Mouse (Mus musculus): ENCODE results near the gene Cdkl3. TPM values are rescaled to one million over a fixed set of nuclear protein-coding genes. Genes with fewer than 3 reads are reported as not detected.

Gene Cdkl3
- polyA plus RNA-seq, 1 experiment from 2014 or later, result 15.9 TPM

DNA sequence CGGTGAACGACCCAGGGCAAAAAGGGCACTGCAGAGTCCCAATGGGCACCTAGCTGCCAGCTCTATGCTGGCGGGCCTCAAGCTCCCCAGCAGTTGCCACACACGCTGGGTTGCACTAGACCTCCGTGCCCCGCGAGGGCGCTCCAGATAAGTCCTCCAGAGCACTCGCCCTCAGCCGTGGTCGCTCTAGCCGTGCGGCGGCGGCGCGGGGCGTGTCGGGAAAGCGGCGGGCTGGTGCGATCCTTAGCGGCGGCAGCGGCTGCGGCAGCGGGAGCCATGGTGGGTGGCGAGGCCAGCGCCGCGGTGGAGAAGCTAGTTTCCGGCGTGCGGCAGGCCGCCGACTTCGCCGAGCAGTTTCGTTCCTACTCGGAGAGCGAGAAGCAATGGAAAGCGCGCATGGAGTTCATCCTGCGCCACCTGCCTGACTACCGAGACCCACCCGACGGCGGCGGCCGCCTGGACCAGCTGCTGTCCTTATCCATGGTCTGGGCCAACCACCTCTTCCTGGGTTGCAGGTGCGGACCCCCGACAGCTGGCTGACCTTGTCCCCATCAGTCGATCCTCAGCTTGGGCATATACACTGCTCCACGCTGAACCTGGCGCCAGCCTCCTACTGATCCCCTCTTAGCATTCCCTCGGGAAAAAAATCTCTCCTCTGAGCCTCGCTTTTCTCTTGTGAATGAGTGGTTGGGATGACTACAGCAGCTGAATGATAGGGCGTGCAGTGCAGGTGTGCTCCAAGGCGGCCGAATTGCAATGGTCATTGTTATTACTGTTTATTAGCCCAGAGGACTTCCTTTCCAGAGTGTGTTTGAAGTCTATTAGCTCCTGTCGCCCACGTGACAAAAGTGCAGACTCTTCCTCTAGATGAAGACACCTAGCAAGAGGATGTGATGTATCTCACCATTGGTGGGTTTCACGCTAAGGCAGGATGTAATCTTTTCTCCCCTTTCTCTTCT lies 36.3 kb upstream of the Cdkl3 start, which contains the start of gene Cdkn2aipnl:
Gene Cdkn2aipnl, plus strand, starts transcription at position 219 of the 959 bp plus-strand sequence.
- Histone ChIP-seq H3K27me3 (ENCODE audit: control insufficient read depth, insufficient read depth, low read length) (no peaks in the 10 kb centered on the region), H3K4me2 (replicated peaks; ENCODE audit: low read depth, low read length) (peak within 1 kb of the TSS; percentile 89), H3K4me3 (ENCODE audit: low read depth, low read length) (peak within 1 kb of the TSS; percentile 74), H3K36me3 (ENCODE audit: control insufficient read depth, insufficient read depth, low read length) (peaks cover 6% of the 10 kb centered on the region; the same call in 1 of the 2 replicates), H3K27ac (ENCODE audit: low read depth, low read length) (peak within 1 kb of the TSS; percentile 53; the same call in 1 of the 2 replicates), H3K9ac (ENCODE audit: low read depth, low read length) (peak within 1 kb of the TSS; percentile 87), H3K4me1 (replicated peaks; ENCODE audit: control insufficient read depth, insufficient read depth, low read length) (no peaks in the 10 kb centered on the region), H3K9me3 (ENCODE audit: control insufficient read depth, low read length) (no peaks in the 10 kb centered on the region)
- 3% methylated on average over 62 of the region's 63 CpGs for WGBS
- ATAC-seq (ENCODE audit: low FRiP score), result peak; percentile 90
- peak; percentile 99 for DNase-seq (ENCODE audit: low spot score)

DNA sequence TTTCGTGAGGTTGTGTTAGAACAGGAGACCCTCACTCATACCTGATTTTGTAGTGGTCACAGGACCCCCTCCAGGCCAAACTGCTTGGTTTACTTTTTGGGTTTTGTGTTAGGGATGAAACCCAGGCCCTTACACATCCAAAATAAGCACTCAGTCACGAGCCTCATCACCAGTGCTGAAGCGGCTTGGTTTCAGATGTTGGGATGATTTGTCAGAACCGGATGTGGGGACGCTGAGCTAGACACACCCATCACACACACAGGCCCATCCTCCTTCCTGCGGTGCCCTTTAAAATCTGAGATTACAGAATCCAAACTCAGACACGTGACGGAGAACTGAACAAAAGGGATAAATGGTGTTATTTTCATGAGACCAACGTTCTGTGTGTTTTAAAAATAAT lies 35.1 kb upstream of the Cdkl3 start:
- Histone ChIP-seq H3K4me3 (ENCODE audit: low read depth, low read length) (no peak overlapping the region), H3K4me1 (replicated peaks; ENCODE audit: control insufficient read depth, insufficient read depth, low read length) (no peaks in the 10 kb centered on the region)
- 94% methylated on average over 9 of the region's 9 CpGs for WGBS

DNA sequence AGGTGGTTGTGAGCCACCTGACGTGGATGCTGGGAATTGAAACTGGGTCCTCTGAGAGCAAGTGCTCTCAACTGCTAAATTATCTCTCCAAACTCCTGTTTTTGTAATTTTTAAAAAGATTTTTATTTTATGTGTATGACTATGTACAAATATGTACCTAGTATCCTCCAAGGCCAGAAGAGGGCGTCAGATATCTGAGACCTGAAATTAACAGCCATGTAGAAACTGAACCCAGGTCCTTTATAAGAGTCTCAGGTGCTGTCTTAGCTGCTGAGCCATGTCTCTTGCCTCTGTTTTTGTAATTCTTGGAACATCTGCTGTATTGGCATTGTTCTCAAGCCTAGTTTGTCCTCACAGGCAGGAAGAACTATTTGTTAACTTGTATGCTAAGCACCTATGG lies 34.5 kb upstream of the Cdkl3 start:
- ATAC-seq (ENCODE audit: low FRiP score), result no peak
- no peak overlapping the region for H3K27ac ChIP-seq (ENCODE audit: low read depth, low read length)
- WGBS, result 90% methylated on average over 2 of the region's 2 CpGs
- no peak overlapping the region for H3K4me3 ChIP-seq (ENCODE audit: low read depth, low read length)
- H3K4me2 ChIP-seq (replicated peaks; ENCODE audit: low read depth, low read length), result no peak overlapping the region
- no peak overlapping the region for H3K9ac ChIP-seq (ENCODE audit: low read depth, low read length)
- no peaks in the 10 kb centered on the region for H3K4me1 ChIP-seq (replicated peaks; ENCODE audit: control insufficient read depth, insufficient read depth, low read length)
- DNase-seq (ENCODE audit: low spot score), result no peak
- H3K27me3 ChIP-seq (ENCODE audit: control insufficient read depth, insufficient read depth, low read length), result no peaks in the 10 kb centered on the region
- peaks cover 6% of the 10 kb centered on the region; the same call in 1 of the 2 replicates for H3K36me3 ChIP-seq (ENCODE audit: control insufficient read depth, insufficient read depth, low read length)
- H3K9me3 ChIP-seq (ENCODE audit: control insufficient read depth, low read length), result no peaks in the 10 kb centered on the region

More for the DNA sequence above, 35.1 kb upstream of the Cdkl3 start:
- Histone ChIP-seq H3K4me2 (replicated peaks; ENCODE audit: low read depth, low read length) (no peak overlapping the region), H3K27me3 (ENCODE audit: control insufficient read depth, insufficient read depth, low read length) (no peaks in the 10 kb centered on the region), H3K36me3 (ENCODE audit: control insufficient read depth, insufficient read depth, low read length) (peaks cover 6% of the 10 kb centered on the region; the same call in 1 of the 2 replicates), H3K9ac (ENCODE audit: low read depth, low read length) (no peak overlapping the region), H3K27ac (ENCODE audit: low read depth, low read length) (no peak overlapping the region), H3K9me3 (ENCODE audit: control insufficient read depth, low read length) (no peaks in the 10 kb centered on the region)
- ATAC-seq (ENCODE audit: low FRiP score), result no peak
- DNase-seq (ENCODE audit: low spot score), result no peak

DNA sequence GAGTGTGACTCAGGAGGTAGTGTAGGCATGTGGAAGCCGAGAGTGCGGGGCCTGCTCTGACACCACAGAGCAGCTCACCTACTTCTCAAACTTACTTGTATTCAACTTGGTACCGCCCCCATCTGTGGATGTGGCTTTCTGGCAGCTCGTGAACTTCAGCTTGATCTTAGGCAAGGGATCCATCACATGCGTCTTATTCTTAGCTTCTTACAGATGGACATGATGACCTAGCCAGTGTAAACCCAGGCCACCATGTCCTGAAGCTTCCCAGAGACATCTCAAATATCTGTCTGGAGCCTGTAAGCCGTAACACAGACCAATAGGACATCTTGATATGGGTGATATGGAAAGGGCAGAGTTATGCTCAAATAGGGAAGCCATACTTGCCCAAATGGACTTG lies 32.4 kb upstream of the Cdkl3 start:
- H3K9me3 ChIP-seq (ENCODE audit: control insufficient read depth, low read length), result no peaks in the 10 kb centered on the region
- no peaks in the 10 kb centered on the region for H3K27me3 ChIP-seq (ENCODE audit: control insufficient read depth, insufficient read depth, low read length)
- H3K9ac ChIP-seq (ENCODE audit: low read depth, low read length), result no peak overlapping the region
- H3K4me1 ChIP-seq (replicated peaks; ENCODE audit: control insufficient read depth, insufficient read depth, low read length), result no peaks in the 10 kb centered on the region
- ATAC-seq (ENCODE audit: low FRiP score) (no peak), DNase-seq (ENCODE audit: low spot score) (no peak)
- peaks cover 6% of the 10 kb centered on the region; the same call in 1 of the 2 replicates for H3K36me3 ChIP-seq (ENCODE audit: control insufficient read depth, insufficient read depth, low read length)
- 95% methylated on average over 6 of the region's 6 CpGs for WGBS
- H3K27ac ChIP-seq (ENCODE audit: low read depth, low read length), result no peak overlapping the region
- no peak overlapping the region for H3K4me2 ChIP-seq (replicated peaks; ENCODE audit: low read depth, low read length)
- H3K4me3 ChIP-seq (ENCODE audit: low read depth, low read length), result no peak overlapping the region

DNA sequence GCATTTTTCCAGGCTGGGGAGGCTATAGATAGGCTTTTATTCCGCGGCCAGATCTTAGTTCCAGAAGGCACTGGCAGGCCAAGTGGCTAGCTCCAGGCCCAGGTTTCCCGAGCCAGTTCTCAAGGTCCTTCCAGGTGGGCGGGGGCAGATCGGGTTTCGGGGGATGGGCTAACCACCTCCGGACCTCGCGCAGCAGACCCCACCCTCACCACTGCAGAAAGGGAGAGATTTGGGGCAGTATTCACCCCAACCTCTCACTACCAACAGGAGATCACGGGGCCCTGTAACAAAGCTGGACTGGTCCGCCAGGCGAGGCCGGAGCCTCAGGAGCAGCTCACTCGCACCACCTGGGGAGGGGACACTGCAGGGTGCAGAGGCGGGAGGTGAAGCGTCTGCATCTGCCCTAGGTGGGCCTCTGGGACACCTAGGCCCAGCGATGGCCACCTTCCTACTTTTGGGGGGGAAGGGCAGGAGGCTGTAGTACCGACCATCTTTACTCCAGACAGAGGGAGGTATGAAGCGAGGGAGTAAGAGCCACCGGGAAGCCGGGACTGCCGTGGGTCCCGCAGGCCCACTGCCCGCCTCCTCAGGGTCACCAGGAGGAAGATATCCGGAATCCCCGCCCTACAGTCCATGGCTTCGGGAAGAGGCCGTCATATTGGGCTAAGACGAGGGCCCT lies 4.3 kb upstream of the Cdkl3 start:
- 0 out of 2 replicates have a peak, but pooled peaks cover 3% of the 10 kb centered on the region for H3K4me1 ChIP-seq (replicated peaks; ENCODE audit: control insufficient read depth, insufficient read depth, low read length)
- H3K4me3 ChIP-seq (ENCODE audit: low read depth, low read length), result peak overlapping the region; percentile 99
- peak; percentile 32 for ATAC-seq (ENCODE audit: low FRiP score)
- H3K36me3 ChIP-seq (ENCODE audit: control insufficient read depth, insufficient read depth, low read length), result 0 out of 2 replicates have a peak, but pooled peaks cover 12% of the 10 kb centered on the region
- no peaks in the 10 kb centered on the region for H3K27me3 ChIP-seq (ENCODE audit: control insufficient read depth, insufficient read depth, low read length)
- DNase-seq (ENCODE audit: low spot score), result peak; percentile 60
- under 1% methylated on average over 29 of the region's 29 CpGs for WGBS
- H3K27ac ChIP-seq (ENCODE audit: low read depth, low read length), result peak overlapping the region; percentile 93
- H3K9me3 ChIP-seq (ENCODE audit: control insufficient read depth, low read length), result no peaks in the 10 kb centered on the region
- peak overlapping the region; percentile 96 for H3K9ac ChIP-seq (ENCODE audit: low read depth, low read length)
- peak overlapping the region; percentile 78 for H3K4me2 ChIP-seq (replicated peaks; ENCODE audit: low read depth, low read length)

DNA sequence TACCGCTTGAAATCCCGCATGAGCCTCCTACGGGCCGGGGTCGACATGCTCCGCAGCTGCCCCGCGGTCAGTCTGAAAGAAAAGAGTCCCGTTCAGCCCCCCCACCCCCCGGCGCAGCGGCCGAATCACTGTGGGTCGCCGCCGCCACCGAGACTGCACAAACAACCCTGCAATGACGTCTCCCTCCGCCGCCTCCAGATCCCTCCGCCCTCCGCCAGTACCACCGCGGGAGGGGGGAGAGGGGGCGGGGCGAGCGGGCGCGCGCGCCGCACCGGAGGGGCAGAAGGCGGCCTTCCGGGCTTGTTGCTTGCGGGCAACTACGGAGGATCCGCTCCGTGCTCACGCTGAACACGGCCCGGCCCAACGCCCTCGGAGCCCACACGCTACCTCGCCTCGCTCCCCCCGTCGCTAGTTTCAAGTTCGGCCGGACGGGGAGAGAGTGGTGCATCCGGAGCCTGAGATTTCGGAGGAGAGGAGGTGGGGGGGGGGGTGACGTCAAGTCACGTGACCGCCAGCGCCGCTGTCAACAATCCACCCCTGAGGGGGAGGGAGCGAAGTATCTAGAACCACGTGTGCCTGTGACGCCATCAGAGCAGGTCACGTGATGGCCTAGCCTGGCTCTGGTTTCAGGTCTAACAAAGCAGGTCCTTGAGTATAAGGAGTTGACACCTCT lies 3.6 kb upstream of the Cdkl3 start, which contains the start of gene Ube2b:
Gene Ube2b, minus strand, starts transcription at position 473 of the 673 bp plus-strand sequence.
- DNase-seq (ENCODE audit: low spot score) (peak; percentile 97), ATAC-seq (ENCODE audit: low FRiP score) (peak; percentile 82)
- Histone ChIP-seq H3K27me3 (ENCODE audit: control insufficient read depth, insufficient read depth, low read length) (no peaks in the 10 kb centered on the region), H3K27ac (ENCODE audit: low read depth, low read length) (peak within 1 kb of the TSS; percentile 93), H3K4me1 (replicated peaks; ENCODE audit: control insufficient read depth, insufficient read depth, low read length) (0 out of 2 replicates have a peak, but pooled peaks cover 3% of the 10 kb centered on the region), H3K36me3 (ENCODE audit: control insufficient read depth, insufficient read depth, low read length) (0 out of 2 replicates have a peak, but pooled peaks cover 10% of the 10 kb centered on the region), H3K4me3 (ENCODE audit: low read depth, low read length) (peak within 1 kb of the TSS; percentile 99), H3K9ac (ENCODE audit: low read depth, low read length) (peak within 1 kb of the TSS; percentile 96), H3K9me3 (ENCODE audit: control insufficient read depth, low read length) (no peaks in the 10 kb centered on the region), H3K4me2 (replicated peaks; ENCODE audit: low read depth, low read length) (peak within 1 kb of the TSS; percentile 78)
- 0% methylated on average over 43 of the region's 63 CpGs for WGBS

DNA sequence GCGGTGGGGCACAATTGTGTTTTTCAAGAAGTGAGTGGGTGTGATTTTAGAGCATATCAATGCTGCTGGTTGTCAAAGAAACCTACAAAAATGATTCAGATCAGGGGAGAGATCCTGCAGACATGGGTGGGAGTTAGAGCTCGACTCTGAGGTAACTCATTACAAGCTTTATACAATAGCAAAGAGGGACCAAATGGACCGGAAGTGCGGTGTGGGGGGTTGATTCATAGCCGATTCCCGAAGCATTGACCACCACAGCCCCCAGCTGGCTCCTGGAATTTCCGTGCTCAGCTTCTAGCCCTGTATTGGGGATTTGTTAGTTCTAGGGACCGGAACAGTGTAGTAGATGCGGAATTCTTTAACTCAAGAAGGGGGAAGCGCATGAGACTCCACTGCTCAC lies 2.7 kb upstream of the Cdkl3 start:
- Histone ChIP-seq H3K4me1 (replicated peaks; ENCODE audit: control insufficient read depth, insufficient read depth, low read length) (0 out of 2 replicates have a peak, but pooled peaks cover 3% of the 10 kb centered on the region), H3K9ac (ENCODE audit: low read depth, low read length) (no peak overlapping the region), H3K9me3 (ENCODE audit: control insufficient read depth, low read length) (no peaks in the 10 kb centered on the region), H3K27ac (ENCODE audit: low read depth, low read length) (peak overlapping the region; percentile 24; the same call in 1 of the 2 replicates), H3K27me3 (ENCODE audit: control insufficient read depth, insufficient read depth, low read length) (no peaks in the 10 kb centered on the region), H3K4me2 (replicated peaks; ENCODE audit: low read depth, low read length) (no peak overlapping the region), H3K4me3 (ENCODE audit: low read depth, low read length) (no peak overlapping the region), H3K36me3 (ENCODE audit: control insufficient read depth, insufficient read depth, low read length) (0 out of 2 replicates have a peak, but pooled peaks cover 7% of the 10 kb centered on the region)
- no peak for DNase-seq (ENCODE audit: low spot score)
- no peak for ATAC-seq (ENCODE audit: low FRiP score)
- 78% methylated on average over 10 of the region's 10 CpGs for WGBS

DNA sequence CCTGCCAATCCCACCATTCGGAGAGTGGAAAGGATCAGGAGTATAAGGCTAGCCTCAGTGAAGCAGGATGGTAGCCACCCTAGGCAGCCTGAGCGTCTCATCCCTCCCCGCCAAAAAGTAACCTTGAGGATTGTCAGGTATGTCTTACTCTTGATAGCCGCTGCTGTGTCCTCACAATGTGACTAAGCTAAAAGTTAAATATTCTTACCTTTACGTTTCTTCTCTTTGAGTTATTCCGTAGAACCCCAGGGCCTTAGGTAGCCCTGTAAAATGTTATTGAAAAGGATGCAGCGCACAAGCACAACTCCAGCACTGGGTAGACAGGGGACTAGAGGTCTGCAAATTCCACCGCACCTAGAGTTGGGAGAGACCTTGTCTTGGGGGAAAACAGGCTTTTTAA lies 2.2 kb upstream of the Cdkl3 start:
- Histone ChIP-seq H3K4me3 (ENCODE audit: low read depth, low read length) (no peak overlapping the region), H3K4me1 (replicated peaks; ENCODE audit: control insufficient read depth, insufficient read depth, low read length) (0 out of 2 replicates have a peak, but pooled peaks cover 3% of the 10 kb centered on the region), H3K9ac (ENCODE audit: low read depth, low read length) (no peak overlapping the region), H3K27me3 (ENCODE audit: control insufficient read depth, insufficient read depth, low read length) (no peaks in the 10 kb centered on the region), H3K27ac (ENCODE audit: low read depth, low read length) (no peak overlapping the region), H3K36me3 (ENCODE audit: control insufficient read depth, insufficient read depth, low read length) (0 out of 2 replicates have a peak, but pooled peaks cover 6% of the 10 kb centered on the region), H3K4me2 (replicated peaks; ENCODE audit: low read depth, low read length) (no peak overlapping the region), H3K9me3 (ENCODE audit: control insufficient read depth, low read length) (no peaks in the 10 kb centered on the region)
- ATAC-seq (ENCODE audit: low FRiP score) (no peak), DNase-seq (ENCODE audit: low spot score) (no peak)
- 94% methylated on average over 8 of the region's 8 CpGs for WGBS
